Mouse (Mus musculus) lung, adult 18-20 months (tissue): ENCODE results near the gene Rtn3.

Source experiments
- DNase-seq, 2 experiments: peaks; one replicate each; pipeline ENCODE4 v3.0.0; 2022; ENCODE audit warnings: mixed read lengths in 2 of 2

Rtn3 gene

GRCm38 (mm10) chr19:7377639-7378038, 105.4 kb downstream of the Rtn3 start:
- DNase-seq, result no peak
